Mouse (Mus musculus): ENCODE data around the gene Zfp57. TPM values are rescaled to one million over a fixed set of nuclear protein-coding genes. Genes with fewer than 3 reads are reported as not detected.
"Not testable (repeated sequence)": the region's sequence is repeated elsewhere in the genome, so short reads cannot be mapped to it uniquely, and the experiment has no call there.

Zfp57 gene
- total RNA-seq, 2 experiments from 2014 or later: 0.57 TPM; not detected in 1

DNA sequence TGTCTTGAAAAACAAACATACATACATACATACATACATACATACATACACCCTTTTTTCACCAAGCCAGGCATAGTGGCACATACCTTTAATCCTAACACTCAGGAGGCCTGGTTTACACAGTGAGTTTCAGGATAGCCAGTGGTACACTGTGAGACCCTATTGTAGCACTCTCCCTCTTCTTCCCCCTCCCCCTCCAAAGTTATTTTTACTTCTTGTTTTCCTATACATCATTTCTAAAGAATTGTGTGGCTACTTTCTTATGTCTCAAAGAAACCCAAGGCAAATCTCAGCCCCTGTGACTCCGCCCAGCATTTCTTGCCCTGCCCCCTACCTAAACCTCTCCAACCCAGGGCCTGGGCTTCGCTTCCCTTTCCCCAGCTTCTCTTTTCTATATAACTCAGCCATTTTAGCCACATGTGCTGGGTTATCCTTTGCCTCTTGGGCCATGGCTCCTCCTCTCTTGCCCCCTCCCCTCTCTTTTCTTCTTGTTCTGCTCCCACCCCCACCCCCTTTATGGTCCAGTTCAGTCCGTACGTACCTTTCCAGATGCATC, 7.1 kb upstream of the Zfp57 start:
- peak; percentile 38 for ATAC-seq (replicated peaks; ENCODE audit: poor library complexity, severe bottlenecking)

DNA sequence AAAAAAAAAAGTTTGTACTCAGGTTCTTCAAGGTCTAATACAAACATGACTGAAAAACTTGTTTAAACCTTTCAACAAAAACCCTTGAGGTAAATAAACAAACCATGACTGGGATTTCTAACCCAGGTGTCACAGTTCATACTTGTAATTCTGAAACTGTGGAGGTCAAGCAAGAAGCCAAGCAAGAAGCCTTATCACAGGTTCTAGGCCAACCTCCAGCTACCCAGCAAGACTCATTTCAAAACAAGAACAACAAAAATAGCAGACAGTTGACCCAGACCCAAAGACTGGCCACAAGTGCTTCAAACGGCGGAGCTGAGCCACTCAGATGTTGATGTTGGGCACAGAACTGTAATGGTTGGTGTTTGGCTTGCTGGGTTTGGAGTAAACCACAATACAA, 6.4 kb upstream of the Zfp57 start:
- no peak for ATAC-seq (replicated peaks; ENCODE audit: poor library complexity, severe bottlenecking)

DNA sequence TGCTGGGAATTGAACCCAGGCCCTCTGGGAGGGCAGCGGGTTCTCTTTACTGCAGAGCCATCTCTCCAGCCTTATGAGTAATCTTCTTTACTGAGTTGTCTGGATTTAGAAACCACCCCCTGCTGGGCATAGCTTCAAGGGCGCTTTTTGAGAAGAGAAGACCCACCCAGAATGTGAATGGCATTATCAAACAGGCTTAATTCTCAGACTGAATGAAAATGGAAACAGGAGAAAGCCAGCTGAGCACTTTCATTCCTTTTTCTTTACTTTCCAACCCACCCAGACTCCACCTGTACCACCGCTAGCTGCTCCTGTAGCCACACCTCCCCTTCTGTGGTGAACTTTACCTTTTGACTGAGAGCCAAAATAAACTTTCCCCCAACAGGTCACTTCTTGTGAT, 5.5 kb upstream of the Zfp57 start:
- ATAC-seq (replicated peaks; ENCODE audit: poor library complexity, severe bottlenecking): no peak

DNA sequence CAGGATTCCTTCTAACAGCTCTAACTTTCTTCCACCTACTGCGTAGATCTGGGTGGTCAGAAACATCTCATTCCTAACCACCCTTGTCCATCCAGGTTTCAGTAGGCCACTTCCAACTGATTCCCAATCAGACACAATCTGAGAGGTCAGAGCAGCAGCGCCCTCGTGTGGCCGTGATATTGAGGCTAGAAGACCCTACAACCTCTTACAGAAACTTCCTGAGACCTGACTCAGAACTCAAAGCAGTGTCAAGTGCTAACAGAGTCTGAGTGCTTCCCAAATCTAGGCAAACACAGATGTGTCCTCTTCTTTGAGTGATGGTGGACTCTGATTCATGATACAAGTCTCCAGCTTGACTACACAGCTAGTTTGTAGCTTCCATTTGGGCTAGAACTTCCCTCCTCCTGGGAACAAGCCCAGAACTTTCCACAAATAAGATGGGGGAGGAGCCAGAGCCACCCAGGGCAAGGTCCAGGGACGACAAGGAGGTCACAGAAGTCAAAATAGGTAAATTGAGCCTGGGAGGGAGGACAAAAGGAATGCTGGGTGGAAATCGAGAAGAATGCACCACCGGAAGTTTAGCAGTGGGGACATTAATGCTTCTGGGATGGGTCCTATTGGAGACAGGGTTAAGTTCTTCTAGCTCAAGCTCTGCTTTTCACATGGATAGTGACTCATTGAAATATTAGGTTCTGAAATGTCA, 3.8 kb upstream of the Zfp57 start:
- ATAC-seq (replicated peaks; ENCODE audit: poor library complexity, severe bottlenecking): peak; percentile 45

DNA sequence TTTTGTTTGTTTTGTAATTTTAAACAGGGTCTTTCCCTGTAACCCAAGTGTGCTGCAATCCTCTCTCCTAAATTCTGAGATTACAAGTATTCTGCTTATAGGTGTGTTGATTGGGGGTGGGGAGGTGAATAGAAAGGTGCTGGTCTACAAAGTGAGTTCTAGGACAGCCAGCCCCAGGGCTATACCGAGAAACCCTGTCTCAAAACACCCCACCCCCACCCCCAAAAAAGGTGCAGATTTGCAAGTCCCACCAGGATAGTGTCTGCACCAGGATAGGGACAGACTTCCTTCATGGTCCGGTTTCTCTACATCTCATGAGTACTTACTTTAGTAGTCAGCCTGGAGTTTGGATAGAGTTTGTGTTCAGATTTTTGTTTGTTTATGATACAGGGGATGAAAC, 2.5 kb upstream of the Zfp57 start:
- ATAC-seq (replicated peaks; ENCODE audit: poor library complexity, severe bottlenecking): no peak

DNA sequence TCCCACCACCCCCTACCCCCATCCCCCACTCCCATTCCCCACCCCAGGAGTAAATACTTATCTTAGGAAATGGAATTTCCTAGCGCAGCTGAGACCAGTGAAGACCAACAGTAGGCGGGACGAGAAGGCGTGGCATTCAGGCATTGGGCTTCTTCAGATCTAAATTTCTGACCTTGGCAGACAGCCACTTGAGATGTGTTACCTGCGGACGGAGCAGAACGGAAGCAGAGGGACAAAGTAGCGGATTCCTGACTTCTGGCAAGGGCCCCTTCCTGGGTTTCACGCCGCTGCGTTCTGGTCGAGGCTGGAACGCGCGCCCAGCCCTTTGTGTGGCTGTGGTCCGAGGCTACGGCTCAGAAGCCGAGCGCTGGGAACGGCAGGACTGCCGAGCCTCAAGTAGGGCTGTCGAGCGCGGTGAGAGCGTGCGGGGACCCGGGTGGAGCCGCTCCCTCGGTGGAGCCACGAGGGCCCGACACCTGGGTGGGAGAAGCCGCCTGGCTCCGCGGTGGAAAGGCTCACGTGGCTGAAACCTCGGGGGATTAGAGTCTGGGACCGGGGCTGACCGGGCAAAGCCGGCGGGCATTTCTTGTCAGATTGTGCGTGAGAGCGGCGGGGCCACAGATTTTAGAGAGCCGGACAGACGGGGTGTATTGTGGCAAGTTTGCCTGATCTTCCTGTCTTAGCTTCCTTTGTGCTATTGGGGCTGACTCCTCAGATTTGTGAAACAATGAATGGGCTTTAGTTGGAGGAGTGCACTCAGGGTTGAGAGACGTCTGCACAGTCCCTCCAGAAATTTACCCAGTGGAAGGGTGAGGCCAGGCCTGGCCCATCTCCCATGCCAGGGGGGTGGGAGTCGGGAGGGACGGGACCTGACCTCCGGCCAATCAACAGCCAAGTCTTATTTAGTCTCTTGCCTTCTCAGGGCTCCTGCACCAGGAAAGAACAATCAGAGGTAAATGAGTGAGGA, 1.7 kb downstream of the Zfp57 start:
- ATAC-seq (replicated peaks; ENCODE audit: poor library complexity, severe bottlenecking): peak; percentile 63

DNA sequence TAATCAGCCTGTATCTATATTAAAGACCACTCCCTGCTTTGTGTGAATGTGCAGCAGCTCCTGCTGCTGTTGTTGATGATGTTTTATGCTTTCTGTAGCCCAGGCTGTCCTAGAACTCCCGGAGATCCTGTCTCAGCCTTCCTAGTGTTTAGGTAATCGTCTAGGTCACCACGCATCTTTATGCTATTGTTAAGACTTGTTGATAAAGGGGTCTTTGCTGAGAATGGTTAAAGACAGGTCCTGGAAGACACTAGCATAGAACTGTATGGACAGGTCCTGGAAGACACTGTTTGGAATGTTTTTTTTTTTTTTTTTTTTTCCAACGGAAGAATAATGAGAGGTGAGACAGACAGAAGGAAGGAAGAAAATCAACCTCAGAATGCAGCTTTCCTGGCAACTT, 2.4 kb downstream of the Zfp57 start:
- ATAC-seq (replicated peaks; ENCODE audit: poor library complexity, severe bottlenecking): no peak

DNA sequence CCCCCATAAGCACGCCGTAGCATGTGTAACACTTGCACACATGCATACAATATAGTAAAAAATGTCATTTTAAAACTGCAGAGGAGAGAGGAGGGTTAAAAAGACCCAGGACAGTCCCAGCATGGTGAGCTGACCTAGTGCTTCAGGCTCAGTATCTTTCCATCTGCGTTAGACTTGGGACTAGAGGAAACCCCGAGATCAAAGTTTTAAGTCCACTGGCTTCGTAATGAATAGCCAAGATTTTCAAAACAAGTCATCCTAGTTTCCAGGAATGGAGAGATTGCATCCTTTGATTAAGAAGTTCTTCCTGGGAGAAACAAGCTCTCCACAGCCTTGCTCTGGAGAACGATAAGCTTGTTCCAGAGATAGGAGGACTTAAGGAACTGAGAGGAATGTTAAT, 7.2 kb downstream of the Zfp57 start:
- no peak for ATAC-seq (replicated peaks; ENCODE audit: poor library complexity, severe bottlenecking)

DNA sequence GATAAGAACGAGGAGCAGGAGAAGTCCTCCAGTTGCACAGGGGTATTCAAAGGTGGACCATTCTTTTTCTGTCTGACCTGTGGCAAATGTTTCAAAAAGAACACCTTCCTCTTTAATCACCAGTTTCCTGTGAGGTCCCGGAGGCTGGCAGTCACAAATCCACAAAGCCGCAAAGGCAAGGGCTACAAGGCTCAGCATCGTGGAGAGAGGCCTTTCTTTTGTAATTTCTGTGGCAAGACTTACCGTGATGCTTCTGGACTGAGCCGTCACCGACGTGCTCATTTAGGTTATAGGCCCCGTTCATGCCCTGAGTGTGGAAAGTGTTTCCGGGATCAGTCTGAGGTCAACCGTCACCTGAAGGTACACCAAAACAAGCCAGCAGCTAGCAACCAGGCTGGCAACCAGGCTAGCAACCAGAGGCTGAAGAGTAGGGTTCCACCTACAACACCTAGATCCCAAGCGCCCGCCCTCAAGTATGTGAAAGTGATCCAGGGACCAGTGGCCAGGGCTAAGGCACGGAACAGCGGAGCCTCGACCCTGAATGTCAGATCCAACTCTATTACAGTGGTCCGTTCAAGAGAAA, 8.6 kb downstream of the Zfp57 start:
- ATAC-seq (replicated peaks; ENCODE audit: poor library complexity, severe bottlenecking): peak; percentile 96

DNA sequence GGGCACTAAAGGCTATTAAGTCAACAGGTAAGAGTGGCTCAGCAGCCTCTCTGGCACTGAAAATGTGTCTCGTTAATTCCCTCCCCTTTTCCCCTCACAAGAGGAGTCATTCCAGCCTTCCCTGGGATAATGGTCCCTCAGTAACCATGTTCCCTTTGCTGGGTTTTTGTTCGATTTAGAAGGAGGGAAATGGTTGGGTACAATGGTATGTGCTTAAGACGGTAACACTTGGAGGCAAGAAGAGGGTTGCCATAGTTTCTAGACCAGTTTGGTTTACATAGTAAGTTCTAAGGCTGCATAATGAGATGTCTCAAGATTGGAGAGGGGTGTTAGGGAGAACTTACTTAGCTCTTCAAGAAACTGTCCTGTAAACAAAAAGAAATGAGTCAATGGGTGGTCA, 10.8 kb downstream of the Zfp57 start:
- no peak for ATAC-seq (replicated peaks; ENCODE audit: poor library complexity, severe bottlenecking)

DNA sequence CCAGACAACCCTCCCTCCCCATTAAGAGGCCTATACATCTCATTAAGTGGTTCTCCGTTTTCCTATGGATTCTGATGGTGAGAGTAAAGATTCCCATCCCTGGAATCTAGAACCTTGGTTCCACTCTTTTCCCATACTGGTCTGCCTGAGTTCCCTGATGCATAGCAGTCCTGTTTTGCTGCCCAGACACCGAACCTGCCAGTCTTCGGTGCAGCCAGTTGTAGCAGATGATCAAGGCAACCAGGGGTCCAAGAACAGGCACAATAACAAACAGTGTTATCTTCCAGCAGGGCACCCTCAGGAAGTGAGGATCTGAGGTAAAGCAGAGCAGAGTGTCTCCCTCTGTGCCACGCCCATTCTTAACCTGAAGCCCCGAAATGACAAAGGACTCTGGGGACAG, 11.2 kb downstream of the Zfp57 start:
- no peak for ATAC-seq (replicated peaks; ENCODE audit: poor library complexity, severe bottlenecking)

DNA sequence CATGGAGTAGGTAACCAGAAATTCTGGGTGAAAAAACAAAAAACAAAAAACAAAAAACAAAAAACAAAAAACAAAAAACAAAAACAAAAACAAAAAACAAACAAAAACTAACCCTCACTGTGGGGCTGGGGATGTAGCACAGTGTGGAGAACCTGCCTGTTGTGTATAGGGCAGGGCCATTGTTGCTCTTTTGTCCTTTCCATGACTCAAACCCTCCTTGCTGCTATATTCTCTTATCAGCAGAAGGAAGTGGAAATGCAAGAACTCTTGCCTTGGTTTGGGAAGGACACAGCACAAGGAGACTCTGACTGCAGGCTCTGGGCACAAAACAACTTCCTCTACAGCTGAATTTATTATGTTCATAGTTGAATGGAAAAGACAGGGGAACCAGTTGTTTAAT, 15.4 kb downstream of the Zfp57 start:
- ATAC-seq (replicated peaks; ENCODE audit: poor library complexity, severe bottlenecking): no peak

DNA sequence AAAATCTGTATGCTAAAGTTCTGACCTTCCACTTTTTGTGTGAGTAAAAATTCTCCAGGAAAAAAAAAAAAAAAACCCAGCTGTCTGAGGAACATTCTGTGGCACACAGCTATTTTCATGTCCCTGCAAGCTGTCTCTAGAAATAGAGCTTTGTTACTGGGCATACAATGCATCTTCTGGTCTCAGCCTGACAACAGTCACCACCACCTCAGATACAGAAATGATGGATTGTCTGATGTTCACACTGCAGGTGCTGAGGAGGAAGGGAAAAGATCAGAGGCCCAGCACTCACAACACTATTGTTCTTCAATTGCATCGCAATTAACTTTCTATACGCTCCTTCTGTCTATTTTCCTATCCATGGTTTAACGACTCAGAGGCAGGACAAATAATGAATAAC, 17.4 kb downstream of the Zfp57 start:
- ATAC-seq (replicated peaks; ENCODE audit: poor library complexity, severe bottlenecking): no peak

DNA sequence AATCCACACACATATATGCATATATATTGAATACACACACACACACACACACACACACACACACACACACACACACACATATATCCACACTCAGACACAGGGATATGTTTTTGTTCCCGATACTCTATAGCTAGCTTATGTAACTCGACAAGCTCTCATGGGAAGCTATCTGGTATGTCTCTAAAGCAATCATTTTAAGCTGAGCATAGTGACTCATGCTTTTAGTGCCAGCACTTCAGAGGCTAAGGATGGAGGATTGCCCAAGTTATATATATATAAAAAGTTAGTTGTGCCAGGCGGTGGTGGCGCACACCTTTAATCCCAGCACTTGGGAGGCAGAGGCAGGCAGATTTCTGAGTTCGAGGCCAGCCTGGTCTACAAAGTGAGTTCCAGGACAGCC, 18.3 kb downstream of the Zfp57 start:
- ATAC-seq (replicated peaks; ENCODE audit: poor library complexity, severe bottlenecking): not testable (repeated sequence)

DNA sequence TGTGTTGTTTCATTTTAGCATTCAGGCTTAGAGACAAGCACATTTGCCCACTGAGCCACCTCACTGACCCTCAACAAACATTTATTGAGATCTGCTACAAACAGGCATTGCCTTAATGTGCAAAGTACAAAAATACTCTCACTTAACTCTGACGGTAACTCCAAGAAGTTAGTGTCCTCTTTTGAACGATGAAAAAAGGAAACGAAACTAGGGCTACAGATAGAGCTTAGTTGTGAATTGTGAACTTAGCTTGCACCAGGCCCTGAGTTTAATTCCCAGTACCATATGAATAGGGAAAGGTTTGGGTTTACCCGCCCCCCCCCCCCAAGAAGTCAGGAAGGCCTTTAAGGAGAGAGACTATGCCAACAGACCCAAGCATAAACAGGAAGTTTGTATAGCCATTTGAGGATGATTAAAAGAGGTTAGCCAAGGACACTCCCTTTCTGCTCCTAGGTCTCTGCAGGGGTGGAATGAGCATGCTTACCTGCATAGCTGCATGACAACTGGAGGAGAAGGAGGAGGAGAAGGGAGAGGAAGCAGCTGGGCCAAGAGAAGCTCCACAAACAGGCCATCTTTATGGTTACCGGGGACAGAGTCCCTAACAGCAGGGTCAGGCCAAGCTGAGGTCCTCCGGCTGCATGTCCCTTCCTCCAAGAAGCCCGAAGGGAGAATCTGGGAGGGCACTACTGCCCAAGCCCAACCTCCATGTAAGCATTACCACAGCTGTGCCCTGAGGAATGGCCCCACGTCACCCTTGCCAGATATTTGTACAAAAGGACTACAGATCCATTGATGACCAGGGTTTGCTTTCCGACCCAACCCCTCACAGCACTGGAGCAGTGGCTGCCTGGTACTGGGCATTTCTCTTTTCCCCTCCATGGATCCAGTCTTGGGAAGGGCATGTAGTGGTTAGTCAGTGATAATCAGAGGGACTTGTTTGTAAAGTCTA, 21.9 kb downstream of the Zfp57 start, which contains the start of gene Mog:
TSS of gene Mog (minus strand) at position 771 of the 949 bp plus-strand sequence.
- ATAC-seq (replicated peaks; ENCODE audit: poor library complexity, severe bottlenecking): peak; percentile 74

DNA sequence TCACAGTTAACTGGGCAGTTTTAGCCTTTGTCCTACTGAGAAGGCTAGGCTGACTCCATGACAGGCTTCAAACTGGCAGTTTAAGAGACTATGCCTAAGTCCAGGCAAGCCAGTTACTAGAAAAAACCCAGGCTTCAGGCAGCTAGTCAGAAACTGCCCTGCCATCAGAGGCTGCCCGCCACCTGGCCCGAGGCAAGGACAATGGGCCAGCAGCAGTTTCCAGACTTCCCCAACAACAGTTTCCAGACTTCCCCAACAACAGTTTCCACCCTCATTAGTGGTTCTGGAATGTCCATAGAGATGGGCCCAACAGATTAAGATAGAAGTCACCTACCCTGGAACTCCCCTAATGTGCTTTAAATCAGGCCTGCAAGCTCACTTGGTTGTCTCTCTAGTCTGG, 25.5 kb downstream of the Zfp57 start:
- no peak for ATAC-seq (replicated peaks; ENCODE audit: poor library complexity, severe bottlenecking)

DNA sequence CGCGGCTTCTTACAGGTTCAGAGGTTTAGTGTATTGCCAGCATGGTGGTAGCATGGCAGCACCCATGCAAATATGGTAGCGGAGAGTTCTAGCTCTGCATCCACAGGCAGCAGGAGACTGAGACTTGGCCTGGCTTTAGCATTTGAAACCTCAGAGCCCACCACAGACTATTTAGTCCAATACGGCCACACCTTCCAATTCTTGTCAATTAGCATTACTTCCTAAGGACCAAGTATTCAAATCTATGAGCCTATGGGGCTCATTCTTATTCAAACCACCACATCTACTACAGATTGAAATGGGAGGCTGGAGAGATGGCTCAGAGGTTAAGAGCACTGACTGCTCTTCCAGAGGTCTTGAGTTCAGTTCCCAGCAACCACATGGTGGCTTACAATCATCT, 26.5 kb downstream of the Zfp57 start:
- ATAC-seq (replicated peaks; ENCODE audit: poor library complexity, severe bottlenecking): no peak

DNA sequence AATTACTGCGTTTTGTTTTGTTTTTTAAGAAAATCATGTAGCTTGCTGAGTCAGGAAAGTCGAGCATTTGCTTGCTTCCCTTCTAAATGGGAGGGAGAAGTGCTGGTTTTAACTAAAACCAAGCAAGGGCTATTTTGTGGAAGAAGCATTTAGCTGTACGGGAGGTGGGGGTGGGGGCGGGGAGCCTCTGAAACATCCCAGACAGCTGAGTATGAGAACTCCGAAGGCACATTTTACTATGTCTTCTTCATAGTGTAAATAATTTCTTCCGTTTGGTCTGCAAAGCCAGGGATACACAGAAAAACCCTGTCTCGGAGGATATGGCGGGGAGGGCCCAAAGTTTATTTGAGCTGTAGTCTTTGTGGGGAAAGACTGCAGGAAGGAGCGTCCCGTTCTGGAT, 27.2 kb downstream of the Zfp57 start:
- no peak for ATAC-seq (replicated peaks; ENCODE audit: poor library complexity, severe bottlenecking)

DNA sequence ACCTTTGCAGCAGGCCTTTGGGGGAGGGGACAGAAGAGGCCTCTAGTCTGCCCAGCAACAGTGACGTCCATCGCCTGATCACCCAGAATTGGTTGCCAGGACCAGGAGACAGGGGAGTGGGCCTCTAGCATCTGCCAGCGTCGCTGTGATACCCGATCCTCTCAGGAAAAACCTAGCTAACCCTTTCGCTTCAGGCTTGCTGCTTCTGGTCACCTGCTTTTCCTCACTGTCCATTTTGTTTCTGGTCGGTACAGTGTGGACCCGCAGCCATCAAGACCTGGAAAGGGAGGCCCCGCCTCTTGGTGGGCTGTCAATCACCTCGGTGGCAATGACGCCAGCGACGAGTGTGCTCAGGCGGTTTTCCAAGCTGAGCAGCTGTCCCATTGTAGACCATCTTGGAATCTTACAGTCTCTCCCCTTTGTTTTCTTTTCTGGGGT, 27.7 kb downstream of the Zfp57 start:
- peak; percentile 97 for ATAC-seq (replicated peaks; ENCODE audit: poor library complexity, severe bottlenecking)

DNA sequence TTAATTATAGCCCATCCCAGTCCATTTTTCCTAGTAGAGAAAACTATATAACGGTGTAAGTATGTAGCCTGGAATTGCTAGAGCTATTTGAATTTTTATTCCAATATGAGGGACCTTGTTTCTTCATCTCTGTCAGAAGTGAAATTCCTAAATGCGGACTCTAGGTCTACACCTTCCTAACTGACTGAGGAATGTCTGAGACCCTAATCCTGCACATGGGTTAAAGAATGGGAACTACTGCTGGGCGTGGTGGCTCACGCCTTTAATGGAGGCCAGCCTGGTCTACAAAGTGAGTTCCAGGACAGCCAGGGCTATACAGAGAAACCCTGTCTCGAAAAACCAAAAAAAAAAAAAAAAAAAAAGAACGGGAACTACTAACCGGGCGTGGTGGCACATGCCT, 28.2 kb downstream of the Zfp57 start:
- ATAC-seq (replicated peaks; ENCODE audit: poor library complexity, severe bottlenecking): no peak
